Mouse (Mus musculus) stomach, postnatal 0 days (tissue): Measurements from ENCODE around the gene Xylt1. TPM values are rescaled to one million over a fixed set of nuclear protein-coding genes. Genes with fewer than 3 reads are reported as not detected.

Source experiments
- ATAC-seq: fragments of 200-750 bp; cut with Nextera tagmentation; 2 replicates; pipeline ENCODE4 v1.8.0; 2017; ENCODE audit not compliant: low FRiP score, low TSS enrichment
- DNase-seq: peaks from one replicate; pipeline ENCODE4 v3.0.0-alpha.2; 2016; ENCODE audit warnings: low spot score
- H3K27ac ChIP-seq: fragments of 300-500 bp; sonication (generic); replicated peaks from 2 replicates; pipeline ENCODE4 v1.5.1; 2014; ENCODE audit warnings: mild to moderate bottlenecking, control low read depth
- H3K27me3 ChIP-seq: fragments of 300-500 bp; sonication (generic); 2 replicates; pipeline ENCODE4 v1.6.1; 2014; ENCODE audit warnings: low read length; ENCODE audit not compliant: control insufficient read depth, insufficient read depth
- H3K36me3 ChIP-seq: fragments of 300-500 bp; sonication (generic); 2 replicates; pipeline ENCODE4 v1.6.1; 2014; ENCODE audit warnings: low read length, mixed read lengths; ENCODE audit not compliant: control insufficient read depth, insufficient read depth
- H3K4me1 ChIP-seq: fragments of 300-500 bp; sonication (generic); replicated peaks from 2 replicates; pipeline ENCODE4 v1.6.1; 2014; ENCODE audit warnings: antibody characterized with exemption; ENCODE audit not compliant: control insufficient read depth, insufficient read depth
- H3K4me2 ChIP-seq: fragments of 300-500 bp; sonication (generic); replicated peaks from 2 replicates; pipeline ENCODE4 v1.6.1; 2014; ENCODE audit warnings: low read depth, mild to moderate bottlenecking, control low read depth, moderate library complexity
- H3K4me3 ChIP-seq: fragments of 300-500 bp; sonication (generic); 2 replicates; pipeline ENCODE4 v1.5.1; 2014; ENCODE audit warnings: low read depth, low read length, control low read depth
- H3K9ac ChIP-seq: fragments of 300-500 bp; sonication (generic); 2 replicates; pipeline ENCODE4 v1.6.1; 2014; ENCODE audit warnings: mild to moderate bottlenecking, low read length, control low read depth, mixed read lengths
- H3K9me3 ChIP-seq: fragments of 300-500 bp; sonication (generic); 2 replicates; pipeline ENCODE4 v1.6.1; 2016; ENCODE audit warnings: low read length; ENCODE audit not compliant: control insufficient read depth
- CTCF ChIP-seq: IDR thresholded peaks from 2 replicates; pipeline ENCODE4 v1.5.1; 2016; ENCODE audit warnings: antibody characterized with exemption, low read depth, mild to moderate bottlenecking, moderate library complexity
- EP300 ChIP-seq: optimal IDR thresholded peaks from 2 replicates; pipeline ENCODE3; 2016; ENCODE audit warnings: antibody characterized with exemption
- WGBS: fragments of 180-500 bp; shearing (Covaris S2); extraction: QIAGEN DNeasy Blood & Tissue Kit; methylation state at CpG from one replicate; pipeline ENCODE4 v1.1.7; 2014; 5-methylcytosine and 5-hydroxymethylcytosine counted together
- polyA plus RNA-seq: library from polyadenylated mRNA; unstranded; fragments of >200 nt; fragmentation: Nextera tagmentation; extraction: Ambion mirVana; gene quantifications from 2 replicates; pipeline ENCODE4 v1.2.1, GENCODE M21; 2015

The Xylt1 gene
- polyA plus RNA-seq, 1 experiment from 2014 or later: 0.36 TPM

DNA sequence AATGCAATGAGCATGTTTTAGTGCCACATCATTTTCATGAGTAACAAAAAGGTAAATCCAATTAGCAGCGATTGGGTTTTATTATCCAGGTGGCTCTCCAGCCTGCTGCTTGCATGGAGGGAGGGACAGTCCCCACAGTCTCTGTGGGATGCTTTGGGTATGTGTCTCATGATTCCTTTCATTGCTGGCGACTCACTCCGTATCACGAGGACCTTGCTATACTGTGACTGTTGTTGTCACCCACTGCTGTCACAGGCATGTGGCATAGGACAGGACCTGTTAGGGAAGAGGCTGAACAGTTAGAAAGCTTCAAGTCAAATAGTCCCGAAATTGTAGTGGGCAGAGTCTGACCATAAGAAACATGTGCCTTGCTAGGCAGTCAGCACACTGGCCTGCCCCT lies 234.1 kb downstream of the Xylt1 start:
- Histone ChIP-seq H3K4me2 (no peak overlapping the region), H3K36me3 (no peaks in the 10 kb centered on the region), H3K4me3 (no peak overlapping the region), H3K27me3 (no peaks in the 10 kb centered on the region), H3K9me3 (no peaks in the 10 kb centered on the region), H3K9ac (no peak overlapping the region), H3K27ac (no peak overlapping the region), H3K4me1 (no peaks in the 10 kb centered on the region)
- TF ChIP-seq CTCF (no peak), EP300 (no peak)
- DNase-seq (no peak), ATAC-seq (no peak)
- WGBS: 83% methylated on average over 5 of the region's 5 CpGs

- no peak for TF ChIP-seq EP300
- no peak for TF ChIP-seq CTCF
- H3K9ac ChIP-seq: no peak overlapping the region
- H3K36me3 ChIP-seq: no peaks in the 10 kb centered on the region
- H3K4me3 ChIP-seq: no peak overlapping the region
- DNase-seq (no peak), ATAC-seq (no peak)
- H3K9me3 ChIP-seq: no peaks in the 10 kb centered on the region
- H3K27me3 ChIP-seq: no peaks in the 10 kb centered on the region; the same call in 1 of the 2 replicates
- no peak overlapping the region for H3K27ac ChIP-seq
- H3K4me2 ChIP-seq: no peak overlapping the region
- WGBS: 46% methylated on average over 5 of the region's 5 CpGs
- H3K4me1 ChIP-seq: no peaks in the 10 kb centered on the region
Observed at GRCm38 (mm10) chr7:117616277-117616676, 235.5 kb downstream of the Xylt1 start.

- Histone ChIP-seq H3K27ac (no peak overlapping the region), H3K36me3 (no peaks in the 10 kb centered on the region), H3K4me2 (no peak overlapping the region), H3K4me1 (no peaks in the 10 kb centered on the region), H3K4me3 (no peak overlapping the region), H3K9me3 (no peaks in the 10 kb centered on the region), H3K27me3 (no peaks in the 10 kb centered on the region; the same call in 1 of the 2 replicates), H3K9ac (no peak overlapping the region)
- ATAC-seq (no peak), DNase-seq (no peak)
- WGBS: 71% methylated on average over 4 of the region's 4 CpGs
- TF ChIP-seq EP300: no peak
- no peak for TF ChIP-seq CTCF
Observed at GRCm38 (mm10) chr7:117618715-117619150, 238.0 kb downstream of the Xylt1 start.

DNA sequence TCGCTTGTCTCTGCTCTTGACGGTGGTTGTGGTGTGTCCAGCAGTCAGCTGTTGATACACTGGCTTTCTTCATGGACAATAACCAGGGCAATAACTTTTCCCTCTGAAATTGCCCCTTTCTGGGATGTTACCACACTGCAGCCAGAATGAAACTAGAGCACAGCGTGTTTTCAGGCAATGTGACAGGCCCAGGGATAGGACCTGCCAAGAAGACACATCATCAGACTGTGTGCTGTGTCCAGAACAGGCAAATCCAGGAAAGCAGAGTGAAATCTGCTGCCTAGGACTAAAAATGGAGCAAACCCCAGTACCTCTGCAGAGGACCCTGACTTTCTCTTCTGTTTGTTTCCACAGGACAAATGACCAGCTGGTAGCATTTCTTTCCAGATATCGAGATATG lies 240.8 kb downstream of the Xylt1 start:
- ATAC-seq (no peak), DNase-seq (no peak)
- H3K27ac ChIP-seq: no peak overlapping the region
- no peaks in the 10 kb centered on the region for H3K36me3 ChIP-seq
- no peaks in the 10 kb centered on the region; the same call in 1 of the 2 replicates for H3K27me3 ChIP-seq
- no peak overlapping the region for H3K4me2 ChIP-seq
- H3K9me3 ChIP-seq: no peaks in the 10 kb centered on the region
- no peak overlapping the region for H3K9ac ChIP-seq
- no peak overlapping the region for H3K4me3 ChIP-seq
- WGBS: 69% methylated on average over 4 of the region's 4 CpGs
- H3K4me1 ChIP-seq: no peaks in the 10 kb centered on the region
- TF ChIP-seq CTCF (no peak), EP300 (no peak)

DNA sequence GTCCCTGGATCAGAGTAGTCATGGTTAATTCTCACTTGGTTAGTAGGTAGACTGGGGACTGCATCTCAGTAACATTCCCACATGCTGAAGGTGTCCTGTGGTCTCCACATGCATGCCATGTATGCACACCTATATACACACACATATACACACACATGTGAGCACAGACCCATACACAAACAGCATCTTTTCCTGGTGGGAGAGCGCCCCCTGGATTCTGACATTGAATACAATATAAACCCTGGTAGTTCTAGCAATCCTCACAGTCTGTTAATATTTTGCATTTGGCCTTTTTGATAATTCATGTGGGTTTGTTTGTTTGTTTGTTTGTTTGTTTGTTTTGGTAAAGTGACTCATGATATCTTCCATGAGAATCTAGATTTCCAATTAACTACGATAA lies 242.0 kb downstream of the Xylt1 start:
- Histone ChIP-seq H3K4me3 (no peak overlapping the region), H3K4me1 (no peaks in the 10 kb centered on the region), H3K27me3 (no peaks in the 10 kb centered on the region; the same call in 1 of the 2 replicates), H3K4me2 (no peak overlapping the region), H3K36me3 (no peaks in the 10 kb centered on the region), H3K27ac (no peak overlapping the region), H3K9me3 (no peaks in the 10 kb centered on the region), H3K9ac (no peak overlapping the region)
- WGBS: 82% methylated on average over 2 of the region's 2 CpGs
- TF ChIP-seq EP300: no peak
- peak; percentile 69 for TF ChIP-seq CTCF
- ATAC-seq (no peak), DNase-seq (peak; percentile 17)

DNA sequence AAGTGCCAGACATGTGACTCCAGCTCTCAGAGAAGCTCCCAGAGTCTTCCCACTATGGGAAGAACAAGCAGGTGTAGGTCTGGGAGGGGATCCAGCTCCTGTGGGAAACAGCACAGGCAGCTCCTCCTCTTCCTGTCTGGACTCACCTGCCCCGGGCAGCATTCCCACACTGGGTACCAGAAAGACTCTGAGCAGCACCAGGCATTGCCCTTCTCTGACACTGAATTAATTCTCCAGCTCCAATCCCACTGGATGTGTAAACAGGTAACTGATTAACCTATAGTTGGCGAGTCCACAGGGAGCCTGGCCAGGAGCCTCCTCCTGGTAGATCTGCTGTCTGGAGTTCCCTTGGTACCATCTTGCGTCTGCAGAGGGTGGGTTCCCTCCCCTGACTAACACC lies 248.0 kb downstream of the Xylt1 start:
- H3K27me3 ChIP-seq: no peaks in the 10 kb centered on the region
- H3K4me3 ChIP-seq: no peak overlapping the region
- no peak overlapping the region for H3K4me2 ChIP-seq
- H3K4me1 ChIP-seq: no peaks in the 10 kb centered on the region
- ATAC-seq (no peak), DNase-seq (no peak)
- H3K9me3 ChIP-seq: no peaks in the 10 kb centered on the region
- H3K9ac ChIP-seq: no peak overlapping the region
- 45% methylated on average over 3 of the region's 3 CpGs for WGBS
- TF ChIP-seq EP300: no peak
- TF ChIP-seq CTCF: no peak
- H3K27ac ChIP-seq: no peak overlapping the region
- H3K36me3 ChIP-seq: no peaks in the 10 kb centered on the region
